Mouse (Mus musculus): ENCODE measurements at regions not wholly inside any gene's neighbourhood (a gene's known extent, or its start where the extent isn't known, plus 50 kb on each side); places are given as distances from the start of the nearest gene placed in this dataset.

DNA sequence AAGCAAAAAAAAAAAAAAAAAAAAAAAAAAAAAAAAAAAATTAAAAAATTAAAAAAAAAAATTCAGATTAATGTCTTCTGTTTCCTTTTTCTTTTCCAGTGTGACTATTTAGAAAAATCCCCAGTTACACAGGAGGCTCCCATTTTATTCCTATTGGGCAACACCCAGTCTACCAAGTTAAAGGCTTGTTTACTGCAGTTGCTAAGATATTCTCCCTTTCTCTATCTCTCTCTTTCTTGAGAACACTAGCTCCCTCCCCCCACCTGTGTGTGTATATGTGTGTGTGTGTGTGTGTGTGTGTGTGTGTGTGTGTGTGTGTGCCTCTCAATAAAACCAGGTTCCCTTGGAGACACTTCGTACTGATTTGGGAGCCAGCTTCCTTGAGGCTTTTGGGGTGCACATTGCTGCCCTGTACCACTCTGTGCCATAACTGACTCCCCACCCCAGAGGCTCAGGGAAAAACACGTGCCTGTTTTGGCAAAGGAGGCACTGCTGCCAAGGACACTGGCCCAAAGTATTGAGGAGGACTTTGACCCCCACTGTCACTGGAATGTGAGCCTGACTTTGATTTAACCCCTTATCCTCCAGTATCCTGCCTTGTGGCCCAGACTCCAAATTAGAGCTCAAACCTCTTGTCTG lies 50.3 kb downstream of the Anapc15-ps start:
- Histone ChIP-seq H3K9me3 (replicated peaks) (no peaks in the 10 kb centered on the region), H3K27me3 (no peaks in the 10 kb centered on the region), H3K36me3 (ENCODE audit: poor library complexity, severe bottlenecking) (no peaks in the 10 kb centered on the region), H3K4me3 (no peak overlapping the region), H3K4me2 (no peak overlapping the region), H3K4me1 (peaks cover 37% of the 10 kb centered on the region), H3K9ac (no peak overlapping the region), H3K27ac (no peak overlapping the region)
- ATAC-seq: no peak
- 6% methylated on average over 2 of the region's 2 CpGs for WGBS

DNA sequence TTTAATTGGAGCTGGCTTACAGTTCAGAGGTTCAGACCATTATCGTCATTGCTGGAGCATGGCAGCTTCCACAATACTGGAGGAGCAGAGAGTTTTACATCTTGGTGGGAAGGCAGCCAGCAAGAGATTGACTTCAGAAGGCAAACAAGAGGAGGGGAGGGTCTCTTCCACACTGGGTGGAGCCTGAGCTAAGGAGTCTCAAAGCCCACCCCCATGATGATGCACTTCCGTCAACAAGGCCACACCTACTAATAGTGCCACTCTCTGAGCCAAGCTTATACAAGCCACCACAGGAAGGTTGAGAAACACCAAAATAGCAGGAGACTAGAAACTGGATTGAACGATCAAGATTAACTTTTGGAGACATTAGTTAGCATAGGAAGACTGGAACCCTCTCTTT lies 52.5 kb downstream of the Anapc15-ps start:
- H3K4me2 ChIP-seq: no peak overlapping the region
- no peaks in the 10 kb centered on the region for H3K9me3 ChIP-seq (replicated peaks)
- no peak for ATAC-seq
- H3K4me3 ChIP-seq: no peak overlapping the region
- H3K27me3 ChIP-seq: no peaks in the 10 kb centered on the region
- no peak overlapping the region for H3K9ac ChIP-seq
- WGBS: 86% methylated on average over 3 of the region's 3 CpGs
- peak overlapping the region; percentile 78 for H3K27ac ChIP-seq
- peaks cover 37% of the 10 kb centered on the region for H3K4me1 ChIP-seq
- H3K36me3 ChIP-seq (ENCODE audit: poor library complexity, severe bottlenecking): no peaks in the 10 kb centered on the region

DNA sequence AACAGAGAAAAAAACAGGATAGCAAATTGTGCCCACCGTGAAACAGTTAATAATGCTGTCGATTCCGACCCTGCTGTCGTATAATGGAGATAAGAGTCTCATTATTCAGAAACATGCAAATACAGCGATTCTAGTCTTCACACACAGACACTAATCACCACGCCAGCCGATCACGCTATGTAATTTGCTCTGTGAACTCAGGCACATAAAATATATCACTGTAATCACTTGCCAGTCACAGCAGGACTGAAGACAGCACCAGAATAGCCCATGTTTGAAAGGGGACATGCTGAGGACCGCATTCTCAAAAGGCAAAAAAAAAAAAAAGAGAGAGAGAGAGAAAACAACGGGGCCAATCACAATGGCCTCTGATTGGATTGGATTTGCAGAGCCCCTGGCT lies 53.6 kb downstream of the Anapc15-ps start:
- H3K27ac ChIP-seq: peak overlapping the region; percentile 78
- WGBS: 2% methylated on average over 10 of the region's 10 CpGs

DNA sequence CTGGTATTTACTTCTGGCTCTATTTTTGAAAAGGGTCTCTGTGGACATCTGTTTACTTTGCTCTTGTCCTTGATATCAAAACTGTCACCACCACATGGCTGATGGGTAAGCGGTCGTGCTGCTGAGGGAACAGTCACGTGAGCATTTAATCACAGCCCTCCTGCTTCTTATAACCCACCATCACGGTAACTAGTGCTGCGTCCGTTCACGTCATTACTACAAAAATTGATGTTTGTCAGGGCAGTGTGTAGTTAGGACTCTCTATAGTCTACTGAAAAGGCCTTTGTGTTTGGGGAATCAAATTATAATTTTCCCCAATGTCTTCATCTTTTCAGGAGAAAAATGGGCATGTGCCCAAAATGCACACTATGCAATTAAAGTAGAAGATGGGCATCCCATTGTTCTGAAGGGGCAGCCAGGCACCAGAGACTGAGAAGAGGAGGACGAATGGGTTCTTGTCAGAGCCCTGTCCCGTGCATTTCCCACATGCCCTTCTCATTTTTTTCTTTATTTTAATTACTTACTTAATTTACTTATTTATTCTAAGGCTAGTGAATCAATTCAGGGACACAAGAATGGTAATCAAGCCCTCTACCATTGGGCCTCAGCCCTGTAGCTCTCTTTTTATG lies 54.6 kb upstream of the Nudt4 start:
- peak; percentile 69 for ATAC-seq
- Histone ChIP-seq H3K9me3 (replicated peaks) (no peaks in the 10 kb centered on the region), H3K27me3 (no peaks in the 10 kb centered on the region), H3K9ac (no peak overlapping the region), H3K4me2 (peak overlapping the region; percentile 2; the same call in 1 of the 2 replicates), H3K27ac (peak overlapping the region; percentile 76), H3K4me1 (peaks cover 29% of the 10 kb centered on the region), H3K4me3 (no peak overlapping the region), H3K36me3 (ENCODE audit: poor library complexity, severe bottlenecking) (no peaks in the 10 kb centered on the region)
- WGBS: 24% methylated on average over 9 of the region's 9 CpGs

More for the DNA sequence above, 53.6 kb downstream of the Anapc15-ps start:
- Histone ChIP-seq H3K4me3 (0 out of 2 replicates have a peak overlapping the region, but pooled peaks have one; percentile 4), H3K4me1 (peaks cover 37% of the 10 kb centered on the region), H3K27me3 (no peaks in the 10 kb centered on the region), H3K4me2 (peak overlapping the region; percentile 45), H3K36me3 (ENCODE audit: poor library complexity, severe bottlenecking) (no peaks in the 10 kb centered on the region), H3K9me3 (replicated peaks) (no peaks in the 10 kb centered on the region), H3K9ac (no peak overlapping the region)
- ATAC-seq: peak; percentile 89

DNA sequence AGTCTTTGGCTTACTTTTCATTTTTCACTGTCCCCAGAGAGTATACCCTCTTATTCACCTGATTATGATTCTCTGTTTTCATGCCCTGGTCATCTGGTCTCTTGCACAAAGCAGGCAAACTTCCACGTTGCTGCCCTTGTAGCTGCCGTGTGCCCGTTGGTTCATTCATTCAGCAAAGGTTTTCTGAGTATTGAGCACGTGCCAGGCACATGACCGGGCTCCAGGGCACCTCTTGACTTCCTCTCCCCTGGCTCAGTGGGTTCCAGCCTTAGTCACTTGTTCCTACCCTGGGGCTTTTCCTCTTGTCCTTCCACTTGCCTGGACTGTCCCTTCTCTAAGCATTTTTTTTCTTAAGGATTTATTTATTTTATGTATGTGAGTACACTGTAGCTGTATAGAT lies 52.9 kb upstream of the Nudt4 start:
- no peaks in the 10 kb centered on the region for H3K9me3 ChIP-seq (replicated peaks)
- no peak overlapping the region for H3K27ac ChIP-seq
- peaks cover 24% of the 10 kb centered on the region for H3K4me1 ChIP-seq
- no peaks in the 10 kb centered on the region for H3K27me3 ChIP-seq
- no peak overlapping the region for H3K9ac ChIP-seq
- no peak overlapping the region for H3K4me2 ChIP-seq
- H3K4me3 ChIP-seq: no peak overlapping the region
- no peaks in the 10 kb centered on the region for H3K36me3 ChIP-seq (ENCODE audit: poor library complexity, severe bottlenecking)
- 70% methylated on average over 5 of the region's 5 CpGs for WGBS
- no peak for ATAC-seq

DNA sequence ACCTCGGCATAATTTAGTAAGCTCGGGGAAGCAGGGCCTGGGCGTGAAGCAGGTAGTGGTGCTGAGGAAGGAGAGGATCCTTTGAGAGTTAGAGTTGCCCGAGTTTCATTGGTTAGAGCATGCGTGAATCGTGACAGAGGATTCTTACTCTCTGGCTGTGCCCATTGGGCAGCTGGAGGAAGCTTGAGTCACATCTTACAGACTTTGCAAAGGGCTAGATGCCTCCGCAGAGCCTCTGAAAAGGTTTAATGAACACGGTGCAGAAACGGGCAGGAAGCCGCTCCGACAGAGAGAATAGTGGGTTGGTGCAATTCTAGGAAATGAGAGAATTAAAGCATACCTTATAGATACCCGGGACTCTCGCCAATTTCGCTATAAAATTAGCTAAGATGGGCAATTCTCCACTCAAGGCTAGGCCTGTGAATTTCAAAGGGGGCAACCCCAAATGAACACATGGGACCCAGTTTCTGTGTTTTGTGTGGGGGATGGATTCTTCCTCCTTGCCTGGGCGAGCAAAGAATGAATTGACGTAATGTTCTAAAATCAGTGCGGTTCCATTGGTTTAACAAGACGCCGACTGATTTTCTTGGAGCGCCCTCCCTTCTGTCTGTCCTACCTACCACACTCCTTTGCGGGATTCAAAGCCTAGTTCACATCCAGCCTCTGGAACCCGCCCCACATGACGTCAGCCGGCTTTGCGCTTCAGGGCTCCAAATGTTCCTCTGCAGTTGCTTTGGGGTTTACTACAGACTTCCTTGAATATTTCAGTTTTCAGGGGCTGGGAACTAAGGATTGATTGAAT lies 52.1 kb upstream of the Nudt4 start:
- Histone ChIP-seq H3K27ac (no peak overlapping the region), H3K4me1 (peaks cover 27% of the 10 kb centered on the region), H3K9me3 (replicated peaks) (no peaks in the 10 kb centered on the region), H3K27me3 (no peaks in the 10 kb centered on the region), H3K9ac (no peak overlapping the region), H3K4me3 (no peak overlapping the region), H3K36me3 (ENCODE audit: poor library complexity, severe bottlenecking) (no peaks in the 10 kb centered on the region), H3K4me2 (no peak overlapping the region)
- 75% methylated on average over 25 of the region's 25 CpGs for WGBS
- no peak for ATAC-seq

All from forebrain, embryonic 13.5 days (tissue).